Mouse (Mus musculus): ENCODE measurements around the gene Stim2.

DNA sequence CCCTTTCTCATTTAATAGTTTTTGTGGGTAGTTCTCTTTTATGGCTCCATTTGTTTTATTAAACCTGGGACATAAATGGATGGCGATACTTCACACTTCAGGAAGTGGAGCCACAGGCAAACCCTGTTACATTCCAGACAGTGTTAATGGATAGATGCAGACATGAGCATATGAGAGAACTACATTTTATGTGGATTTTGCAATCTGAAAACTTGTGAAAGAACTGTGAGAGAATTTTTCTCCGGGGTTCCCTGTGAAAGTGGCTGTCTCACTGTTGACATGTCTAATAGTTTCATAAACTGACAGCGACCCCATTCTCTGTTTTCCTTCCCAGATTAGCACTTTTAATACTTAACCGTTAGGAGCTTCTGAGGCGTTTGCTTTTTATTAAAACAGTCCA, 2.7 kb downstream of the Stim2 start:
- TF ChIP-seq CTCF (IDR thresholded peaks at IDR 0.05; ENCODE audit: low read depth) (no peak), EP300 (optimal IDR thresholded peaks at IDR 0.05) (no peak)

Data from stomach, postnatal 0 days (tissue).